Mouse (Mus musculus): ENCODE data around the gene Arhgap21. TPM values are rescaled to one million over a fixed set of nuclear protein-coding genes. Genes with fewer than 3 reads are reported as not detected.
A peak's percentile ranks its signal among the peaks of the same experiment; 100 is the strongest.

Gene Arhgap21
- polyA plus RNA-seq, 1 experiment from 2014 or later = 11.9 TPM

DNA sequence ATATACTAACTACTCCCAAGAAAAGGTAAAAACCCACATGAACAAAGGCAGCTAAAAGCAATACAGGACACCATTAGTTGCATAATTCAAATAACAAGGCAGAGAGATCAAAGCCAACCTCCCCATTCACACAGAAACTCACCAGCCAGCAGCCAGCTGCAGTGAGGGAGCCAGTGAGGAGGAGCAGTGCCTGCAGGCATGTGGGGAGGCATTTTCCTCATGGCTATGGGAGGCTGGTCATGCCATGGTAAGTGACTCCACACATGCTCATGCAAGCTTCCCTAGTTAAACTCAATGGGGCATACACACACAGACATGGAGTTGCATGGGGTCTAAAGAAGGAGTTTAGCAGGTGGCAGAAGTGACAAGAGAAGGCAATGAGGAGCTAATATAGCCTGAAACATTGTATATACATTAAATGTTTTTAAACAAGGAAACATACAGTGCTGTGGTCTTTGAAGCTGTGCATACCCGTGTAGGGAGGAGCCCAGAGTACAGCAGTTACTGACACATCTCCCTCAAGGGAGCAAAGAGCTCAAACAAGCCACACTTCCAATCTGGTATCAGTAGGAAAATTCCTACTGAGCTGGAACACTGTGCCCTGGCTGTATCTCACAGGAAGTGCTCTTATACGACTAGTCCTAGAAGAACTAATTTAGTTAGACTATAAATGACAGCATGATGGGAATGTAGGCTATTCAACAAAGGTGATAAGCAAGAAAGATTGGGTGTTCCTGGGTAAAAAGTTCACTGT, 99.3 kb downstream of the Arhgap21 start:
- Histone ChIP-seq H3K9ac (no peak overlapping the region), H3K36me3 (0 out of 2 replicates have a peak, but pooled peaks cover 3% of the 10 kb centered on the region), H3K27me3 (replicated peaks) (no peaks in the 10 kb centered on the region), H3K4me1 (no peaks in the 10 kb centered on the region), H3K4me3 (replicated peaks) (no peak overlapping the region), H3K9me3 (no peaks in the 10 kb centered on the region), H3K4me2 (no peak overlapping the region), H3K27ac (no peak overlapping the region)
- WGBS = 50% methylated on average over 2 of the region's 2 CpGs
- ATAC-seq (ENCODE audit: insufficient read depth, low FRiP score, low read depth) = no peak

DNA sequence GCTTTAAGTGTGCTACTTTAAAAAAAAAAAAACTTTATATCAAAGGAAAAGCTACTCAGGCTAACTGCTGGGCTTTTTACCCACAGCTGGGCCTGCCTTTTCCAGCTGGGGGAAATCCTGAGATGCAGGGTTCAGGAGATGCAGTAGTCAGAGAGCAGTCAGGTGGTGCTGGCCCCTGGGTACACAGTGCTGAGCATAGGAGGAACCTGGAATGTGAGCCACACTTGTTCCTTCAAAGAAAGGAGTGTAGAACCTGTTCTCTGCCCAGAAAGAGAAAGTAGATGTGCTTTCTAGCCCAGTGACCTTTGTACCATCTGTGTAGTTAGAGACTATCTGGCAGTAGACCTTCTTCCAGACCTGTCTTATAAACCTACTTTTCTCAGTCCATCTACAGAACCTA, 100.6 kb downstream of the Arhgap21 start:
- no peaks in the 10 kb centered on the region for H3K27me3 ChIP-seq (replicated peaks)
- no peak overlapping the region for H3K4me2 ChIP-seq
- H3K9ac ChIP-seq = no peak overlapping the region
- no peaks in the 10 kb centered on the region for H3K4me1 ChIP-seq
- peaks cover 3% of the 10 kb centered on the region; the same call in 1 of the 2 replicates for H3K36me3 ChIP-seq
- H3K4me3 ChIP-seq (replicated peaks) = no peak overlapping the region
- H3K27ac ChIP-seq = no peak overlapping the region
- 0 out of 2 replicates have a peak, but pooled peaks have one; percentile 63 for ATAC-seq (ENCODE audit: insufficient read depth, low FRiP score, low read depth)
- H3K9me3 ChIP-seq = no peaks in the 10 kb centered on the region

DNA sequence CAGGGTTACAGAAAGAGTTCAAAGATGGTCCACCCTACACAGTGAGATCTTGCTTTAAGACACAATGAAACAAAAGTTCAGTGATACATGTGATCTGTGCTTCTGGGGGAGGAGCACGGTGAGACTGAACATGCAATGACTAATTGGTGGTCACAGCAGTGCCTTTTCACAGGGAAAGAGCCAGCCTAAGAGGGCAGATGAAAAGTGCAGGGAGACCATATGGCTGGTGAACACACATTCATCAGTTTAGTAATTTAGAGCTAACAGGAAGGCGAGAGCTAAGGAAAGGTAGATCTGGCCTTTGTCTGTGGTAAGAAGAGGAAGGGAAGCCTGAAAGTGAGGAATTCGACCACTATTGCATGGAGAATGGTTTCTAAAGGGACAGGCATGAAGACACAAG, 102.9 kb downstream of the Arhgap21 start:
- no peaks in the 10 kb centered on the region for H3K27me3 ChIP-seq (replicated peaks)
- H3K4me2 ChIP-seq = no peak overlapping the region
- H3K4me3 ChIP-seq (replicated peaks) = no peak overlapping the region
- WGBS = 69% methylated on average over 3 of the region's 3 CpGs
- H3K4me1 ChIP-seq = no peaks in the 10 kb centered on the region
- no peak overlapping the region for H3K9ac ChIP-seq
- no peaks in the 10 kb centered on the region for H3K9me3 ChIP-seq
- H3K27ac ChIP-seq = no peak overlapping the region
- H3K36me3 ChIP-seq = peaks cover 11% of the 10 kb centered on the region; the same call in 1 of the 2 replicates
- no peak for ATAC-seq (ENCODE audit: insufficient read depth, low FRiP score, low read depth)

DNA sequence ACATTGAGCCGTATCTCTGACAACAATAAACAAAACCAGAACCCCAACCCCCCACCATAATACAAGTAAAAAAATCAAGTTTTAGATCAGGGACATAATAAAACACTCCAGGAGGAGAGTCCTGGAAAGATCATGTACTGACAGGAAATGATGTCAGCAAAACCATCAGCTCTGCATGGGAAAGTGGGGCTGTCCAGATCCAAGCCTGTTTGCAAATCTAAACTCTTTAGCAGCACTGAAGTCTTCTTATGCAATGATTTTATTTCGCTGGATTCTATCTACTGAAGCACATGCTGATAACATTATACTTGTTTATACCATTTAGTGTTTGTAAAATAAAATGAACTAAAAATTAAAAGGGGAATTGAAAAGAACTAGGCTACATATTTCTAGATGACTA, 104.1 kb downstream of the Arhgap21 start:
- Histone ChIP-seq H3K4me2 (no peak overlapping the region), H3K36me3 (peaks cover 15% of the 10 kb centered on the region; the same call in 1 of the 2 replicates), H3K4me3 (replicated peaks) (no peak overlapping the region), H3K4me1 (no peaks in the 10 kb centered on the region), H3K9ac (no peak overlapping the region), H3K27me3 (replicated peaks) (no peaks in the 10 kb centered on the region), H3K9me3 (no peaks in the 10 kb centered on the region), H3K27ac (no peak overlapping the region)
- WGBS = 86% methylated on average over 2 of the region's 2 CpGs
- no peak for ATAC-seq (ENCODE audit: insufficient read depth, low FRiP score, low read depth)

DNA sequence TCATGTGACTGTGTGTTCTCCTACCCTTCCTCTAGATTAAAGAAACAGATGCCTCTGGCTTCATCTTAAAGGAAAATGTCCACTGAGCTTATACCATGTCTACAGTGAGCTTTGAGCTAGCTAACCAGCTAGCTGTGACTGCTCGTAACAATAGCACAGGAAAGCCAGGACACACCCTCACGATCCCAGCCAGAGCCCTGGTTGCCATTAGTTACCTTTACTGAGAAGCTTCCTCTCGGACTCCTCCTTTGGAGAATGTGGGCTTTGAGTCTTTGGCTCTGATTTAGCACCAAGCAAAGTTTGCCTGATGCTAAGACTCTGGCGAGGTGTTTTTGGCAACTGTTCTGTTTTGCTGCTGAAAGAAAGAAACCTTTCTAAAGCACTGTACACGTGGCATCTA, 107.9 kb downstream of the Arhgap21 start:
- Histone ChIP-seq H3K9ac (no peak overlapping the region), H3K9me3 (no peaks in the 10 kb centered on the region), H3K27me3 (replicated peaks) (no peaks in the 10 kb centered on the region), H3K4me2 (no peak overlapping the region), H3K27ac (no peak overlapping the region), H3K4me3 (replicated peaks) (no peak overlapping the region), H3K36me3 (peaks cover 25% of the 10 kb centered on the region; the same call in 1 of the 2 replicates), H3K4me1 (no peaks in the 10 kb centered on the region)
- ATAC-seq (ENCODE audit: insufficient read depth, low FRiP score, low read depth) = no peak
- 78% methylated on average over 5 of the region's 5 CpGs for WGBS

DNA sequence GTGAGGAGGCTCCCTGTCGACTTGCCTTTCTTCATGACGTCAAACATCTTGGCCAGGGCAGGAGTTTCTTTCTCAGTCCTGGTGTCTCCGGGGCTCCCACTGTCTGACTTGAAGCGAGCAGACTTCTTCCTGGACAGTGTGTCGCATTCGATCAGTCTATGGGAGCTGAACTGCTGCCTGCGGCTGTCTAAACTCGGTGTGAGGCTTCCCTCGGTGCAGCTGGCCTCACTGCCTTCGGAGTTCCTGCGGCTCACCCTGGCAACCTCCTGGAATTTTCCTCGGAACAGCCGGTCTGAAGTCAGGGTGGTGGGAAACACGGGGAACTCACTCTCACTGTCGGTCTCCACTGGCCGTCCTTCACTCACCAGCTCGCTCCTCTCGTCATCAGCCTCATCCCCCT, 119.3 kb downstream of the Arhgap21 start:
- 91% methylated on average over 18 of the region's 18 CpGs for WGBS
- Histone ChIP-seq H3K4me3 (replicated peaks) (no peak overlapping the region), H3K4me2 (no peak overlapping the region), H3K4me1 (no peaks in the 10 kb centered on the region), H3K27me3 (replicated peaks) (no peaks in the 10 kb centered on the region), H3K9me3 (no peaks in the 10 kb centered on the region), H3K27ac (no peak overlapping the region), H3K9ac (no peak overlapping the region), H3K36me3 (peaks cover 15% of the 10 kb centered on the region)
- no peak for ATAC-seq (ENCODE audit: insufficient read depth, low FRiP score, low read depth)

DNA sequence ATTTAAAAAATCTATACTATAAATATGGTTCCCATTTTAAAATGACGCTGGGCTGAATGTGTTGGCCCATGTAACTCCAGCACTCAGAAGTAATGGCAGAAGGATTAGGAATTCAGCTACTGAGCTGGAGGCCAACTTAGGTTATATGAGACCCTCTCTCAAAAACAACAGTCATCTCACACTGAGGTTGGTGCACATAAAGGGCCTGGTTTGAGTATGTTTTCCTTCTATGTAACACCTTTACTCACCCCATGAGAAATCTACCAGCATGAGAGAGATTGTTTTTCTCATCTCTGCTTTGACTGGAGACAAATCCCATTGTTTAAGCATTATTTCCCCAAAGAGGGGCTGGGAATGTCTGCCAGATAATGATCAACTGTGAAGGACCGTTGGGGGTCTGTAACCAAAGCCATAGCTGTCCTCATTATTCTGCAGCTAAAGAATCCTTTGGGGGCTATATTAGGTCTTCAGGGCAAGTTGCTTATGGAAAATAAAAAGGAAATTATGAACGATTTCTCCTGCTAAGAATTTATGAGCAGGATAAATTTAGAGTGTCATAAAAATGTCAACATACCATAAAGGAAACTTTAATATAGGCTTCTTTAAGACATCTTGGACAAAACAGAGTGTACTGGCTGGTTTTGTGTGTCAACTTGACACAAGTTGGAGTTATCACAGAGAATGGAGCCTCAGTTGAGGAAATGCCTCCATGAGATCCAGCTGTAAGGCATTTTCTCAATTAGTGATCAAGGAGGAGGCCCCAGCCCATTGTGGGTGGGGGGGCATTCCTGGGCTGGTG, 136.9 kb downstream of the Arhgap21 start:
- Histone ChIP-seq H3K9ac (no peak overlapping the region), H3K36me3 (no peaks in the 10 kb centered on the region), H3K4me2 (no peak overlapping the region), H3K27me3 (replicated peaks) (no peaks in the 10 kb centered on the region), H3K4me1 (no peaks in the 10 kb centered on the region), H3K4me3 (replicated peaks) (no peak overlapping the region), H3K27ac (no peak overlapping the region), H3K9me3 (no peaks in the 10 kb centered on the region)
- 66% methylated on average over 3 of the region's 3 CpGs for WGBS
- no peak for ATAC-seq (ENCODE audit: insufficient read depth, low FRiP score, low read depth)

DNA sequence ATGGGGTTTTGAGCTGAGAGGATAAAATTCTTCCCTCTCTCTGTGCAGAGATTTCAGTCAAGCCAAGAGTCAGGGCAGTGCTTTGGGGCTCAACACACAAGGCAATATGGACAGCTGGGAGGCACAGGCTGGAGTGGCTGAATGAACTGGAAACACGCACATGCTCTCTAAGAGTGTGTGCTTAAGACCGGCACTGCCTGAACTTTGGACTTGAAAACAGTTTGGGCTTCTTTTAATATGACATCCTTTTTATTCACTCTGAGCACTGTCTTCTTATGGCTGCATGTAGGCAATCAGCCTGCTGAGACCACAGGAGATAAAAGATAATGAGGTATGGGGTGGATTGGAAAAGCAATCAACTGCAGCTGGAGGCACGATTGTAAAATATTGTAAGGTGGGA, 137.8 kb downstream of the Arhgap21 start:
- Histone ChIP-seq H3K27me3 (replicated peaks) (no peaks in the 10 kb centered on the region), H3K4me3 (replicated peaks) (no peak overlapping the region), H3K4me1 (no peaks in the 10 kb centered on the region), H3K9ac (no peak overlapping the region), H3K9me3 (no peaks in the 10 kb centered on the region), H3K36me3 (no peaks in the 10 kb centered on the region), H3K4me2 (no peak overlapping the region), H3K27ac (no peak overlapping the region)
- 76% methylated on average over 3 of the region's 3 CpGs for WGBS
- ATAC-seq (ENCODE audit: insufficient read depth, low FRiP score, low read depth) = peak; percentile 43; the same call in 1 of the 2 replicates

DNA sequence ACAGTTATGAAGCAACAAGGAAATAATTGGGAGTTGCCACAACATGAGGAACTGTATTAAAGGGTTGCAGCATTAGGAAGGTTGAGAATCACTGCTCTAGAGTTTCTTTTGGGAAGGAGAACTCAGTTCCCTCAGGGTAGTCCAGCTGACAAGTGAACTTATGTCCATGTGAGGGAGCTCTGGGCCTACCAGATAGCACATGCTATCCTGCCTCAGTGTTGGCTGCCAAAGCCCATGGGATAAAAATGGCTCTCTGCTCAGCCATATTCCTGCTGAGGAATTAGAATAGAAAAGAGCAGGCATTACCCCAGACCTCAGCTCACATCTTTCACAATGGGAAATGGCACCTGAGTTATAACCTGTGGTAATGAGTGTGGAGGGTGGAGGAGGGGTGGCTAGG, 142.4 kb downstream of the Arhgap21 start:
- no peak overlapping the region for H3K27ac ChIP-seq
- H3K9ac ChIP-seq = no peak overlapping the region
- ATAC-seq (ENCODE audit: insufficient read depth, low FRiP score, low read depth) = no peak
- no peak overlapping the region for H3K4me3 ChIP-seq (replicated peaks)
- no peaks in the 10 kb centered on the region for H3K4me1 ChIP-seq
- H3K4me2 ChIP-seq = no peak overlapping the region
- H3K36me3 ChIP-seq = no peaks in the 10 kb centered on the region
- H3K27me3 ChIP-seq (replicated peaks) = no peaks in the 10 kb centered on the region
- H3K9me3 ChIP-seq = no peaks in the 10 kb centered on the region

DNA sequence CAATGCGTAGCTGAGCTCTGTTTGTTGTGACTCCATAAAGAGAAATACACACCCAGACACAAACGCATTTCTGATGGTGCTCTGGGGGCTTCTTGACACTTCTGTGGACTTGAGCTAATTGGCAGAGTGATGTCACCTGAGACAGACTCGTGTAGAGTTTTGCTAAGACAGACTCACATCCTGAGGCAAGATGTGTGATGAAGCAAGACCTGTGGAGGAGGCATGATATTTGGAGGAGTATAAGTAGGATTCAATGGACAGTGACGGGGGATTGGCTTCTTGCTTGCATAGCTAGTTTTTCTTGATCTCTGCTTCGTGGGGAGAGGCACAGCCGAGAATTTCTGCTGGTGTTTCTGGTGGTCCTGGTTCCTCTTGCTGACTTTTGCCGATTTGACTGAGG, 150.5 kb downstream of the Arhgap21 start:
- 82% methylated on average over 7 of the region's 7 CpGs for WGBS
- ATAC-seq (ENCODE audit: insufficient read depth, low FRiP score, low read depth) = no peak

DNA sequence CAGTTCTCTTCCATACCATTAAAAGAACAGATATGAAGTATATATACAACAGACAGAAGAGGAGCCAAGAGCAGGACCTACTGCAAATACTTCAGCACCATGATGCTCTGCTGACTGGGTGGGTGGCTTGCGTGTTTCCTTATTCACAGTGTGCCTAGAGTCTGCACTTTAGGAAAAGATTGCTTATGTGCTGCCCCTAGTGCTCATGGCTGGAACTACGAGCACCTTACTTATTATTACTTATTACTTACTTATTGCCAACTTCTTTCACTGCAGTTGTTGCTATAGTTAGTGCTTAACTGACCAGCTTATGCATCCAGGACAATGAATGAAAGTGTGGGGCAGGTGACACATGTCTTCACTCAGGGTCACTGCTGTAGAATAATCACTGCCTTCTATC, 154.7 kb downstream of the Arhgap21 start:
- no peaks in the 10 kb centered on the region for H3K27me3 ChIP-seq (replicated peaks)
- no peaks in the 10 kb centered on the region for H3K4me1 ChIP-seq
- no peak overlapping the region for H3K4me2 ChIP-seq
- 0 out of 2 replicates have a peak, but pooled peaks cover 2% of the 10 kb centered on the region for H3K36me3 ChIP-seq
- ATAC-seq (ENCODE audit: insufficient read depth, low FRiP score, low read depth) = no peak
- H3K4me3 ChIP-seq (replicated peaks) = no peak overlapping the region
- H3K9me3 ChIP-seq = no peaks in the 10 kb centered on the region
- no peak overlapping the region for H3K9ac ChIP-seq
- WGBS = 80% methylated on average over 2 of the region's 2 CpGs
- H3K27ac ChIP-seq = no peak overlapping the region

More for the DNA sequence above, 150.5 kb downstream of the Arhgap21 start:
- Histone ChIP-seq H3K27ac (no peak overlapping the region), H3K9ac (no peak overlapping the region), H3K27me3 (replicated peaks) (no peaks in the 10 kb centered on the region), H3K4me1 (no peaks in the 10 kb centered on the region), H3K4me3 (replicated peaks) (no peak overlapping the region), H3K36me3 (no peaks in the 10 kb centered on the region), H3K4me2 (no peak overlapping the region), H3K9me3 (no peaks in the 10 kb centered on the region)

DNA sequence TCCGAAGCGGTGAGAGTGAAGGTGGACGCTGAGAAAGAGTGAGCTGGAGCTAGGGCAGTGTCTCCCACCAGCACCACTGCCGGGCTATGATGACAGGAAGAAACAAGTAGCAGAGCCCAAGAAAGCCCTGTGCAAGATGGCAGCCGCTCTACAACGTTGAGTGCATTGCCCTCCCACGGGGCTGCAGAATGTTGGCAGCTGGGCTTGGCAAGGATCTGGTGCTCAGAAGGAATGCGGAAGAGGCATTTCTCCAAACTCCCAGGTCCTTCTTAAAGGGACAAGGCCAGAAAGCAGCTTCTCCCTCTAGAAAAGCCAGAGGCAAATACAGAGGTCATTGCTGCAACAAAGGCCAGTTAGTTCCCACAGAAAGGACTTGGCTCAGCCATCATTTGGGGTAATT, 157.2 kb downstream of the Arhgap21 start:
- no peak overlapping the region for H3K9ac ChIP-seq
- no peak overlapping the region for H3K27ac ChIP-seq
- no peaks in the 10 kb centered on the region for H3K4me1 ChIP-seq
- no peak overlapping the region for H3K4me3 ChIP-seq (replicated peaks)
- H3K9me3 ChIP-seq = no peaks in the 10 kb centered on the region
- no peak overlapping the region for H3K4me2 ChIP-seq
- peaks cover 17% of the 10 kb centered on the region; the same call in 1 of the 2 replicates for H3K36me3 ChIP-seq
- no peak for ATAC-seq (ENCODE audit: insufficient read depth, low FRiP score, low read depth)
- no peaks in the 10 kb centered on the region for H3K27me3 ChIP-seq (replicated peaks)
- WGBS = 77% methylated on average over 8 of the region's 8 CpGs

Data from stomach, embryonic 15.5 days (tissue).